Mouse (Mus musculus) heart, adult 9 months (tissue): ENCODE measurements at regions not wholly inside any gene's neighbourhood (a gene's known extent, or its start where the extent isn't known, plus 50 kb on each side); places are given as distances from the start of the nearest gene placed in this dataset.

Source experiments
- DNase-seq, 2 experiments: peaks; one replicate each; pipeline ENCODE4 v3.0.0; 2022; ENCODE audit warnings: low spot score in 2 of 2

DNA sequence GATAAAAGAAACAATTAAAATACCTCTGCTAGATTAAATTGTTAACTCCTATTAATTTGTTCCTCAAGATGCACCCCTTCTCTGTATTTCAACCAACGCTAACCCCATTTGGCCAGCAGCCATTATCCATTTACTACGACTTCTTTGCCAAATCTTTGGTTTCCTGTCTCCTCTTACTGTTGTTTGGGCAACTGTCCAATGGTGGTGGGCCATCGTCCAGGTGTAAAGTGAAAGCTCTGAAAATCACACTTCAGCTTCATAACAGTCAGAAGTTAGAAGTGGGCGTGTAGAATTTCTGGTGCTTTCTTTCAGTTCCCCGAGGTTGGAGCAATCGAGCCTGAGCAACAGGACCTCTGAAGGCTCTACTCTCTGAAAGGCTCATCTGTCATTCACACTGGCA lies 66.8 kb upstream of the Zbtb20 start:
- no peak for DNase-seq

DNA sequence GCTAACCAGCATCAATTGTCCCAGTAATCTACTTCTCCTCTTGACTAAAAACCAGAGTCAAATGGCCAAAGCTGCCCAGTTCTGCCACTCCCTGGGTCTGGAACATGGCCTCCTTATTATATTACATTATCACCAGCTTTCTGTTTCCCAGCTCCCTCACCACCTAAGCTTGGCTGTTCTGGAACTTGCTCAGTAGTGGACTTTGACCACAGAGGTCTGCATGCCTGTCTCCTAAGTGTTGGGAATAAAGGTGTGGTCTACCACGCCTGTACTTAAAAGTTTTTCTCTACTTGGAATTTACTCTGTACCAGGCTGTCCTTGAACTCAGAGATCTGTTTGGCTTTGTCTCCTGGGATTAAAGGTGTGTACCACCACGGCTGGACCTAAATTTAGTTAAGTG lies 68.1 kb upstream of the Zbtb20 start:
- no peak for DNase-seq

DNA sequence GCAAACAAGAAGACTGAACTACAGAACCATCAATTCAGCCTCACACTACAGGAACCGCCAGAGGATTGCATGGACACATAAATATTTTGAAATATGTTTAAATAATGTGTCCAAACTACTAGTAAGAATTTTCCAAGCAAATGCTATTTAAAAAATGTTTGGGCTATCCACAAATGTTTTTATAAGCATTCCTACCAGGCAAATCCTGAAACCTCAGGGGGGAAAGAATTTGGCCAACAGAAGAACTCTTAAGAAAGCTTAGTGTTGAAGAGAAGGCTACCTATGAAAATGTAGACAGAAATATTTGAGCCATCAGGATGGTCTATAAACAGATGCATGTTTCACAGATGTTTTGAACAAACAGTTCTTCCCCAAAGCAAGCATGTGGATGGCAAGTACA lies 72.1 kb upstream of the Zbtb20 start:
- no peak for DNase-seq

DNA sequence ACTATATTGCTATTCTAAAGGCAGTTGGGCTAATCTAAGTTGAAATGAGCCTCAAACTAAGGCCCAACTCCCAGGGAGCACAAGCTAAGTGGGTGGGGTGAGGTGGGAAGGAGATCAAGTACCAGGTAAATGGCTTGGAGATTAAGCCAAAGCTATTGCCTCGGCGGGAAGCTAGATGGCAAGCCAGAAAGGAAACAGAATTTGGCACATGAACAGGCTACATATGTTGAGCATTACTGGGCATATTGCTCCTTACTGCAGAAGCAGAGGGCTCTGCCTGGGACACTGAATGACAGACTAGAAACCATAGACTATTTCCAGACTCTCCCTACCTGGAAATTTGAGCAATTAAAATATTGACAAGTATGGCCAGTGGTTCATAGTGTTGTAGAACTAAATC lies 83.1 kb upstream of the Zbtb20 start:
- DNase-seq: no peak

DNA sequence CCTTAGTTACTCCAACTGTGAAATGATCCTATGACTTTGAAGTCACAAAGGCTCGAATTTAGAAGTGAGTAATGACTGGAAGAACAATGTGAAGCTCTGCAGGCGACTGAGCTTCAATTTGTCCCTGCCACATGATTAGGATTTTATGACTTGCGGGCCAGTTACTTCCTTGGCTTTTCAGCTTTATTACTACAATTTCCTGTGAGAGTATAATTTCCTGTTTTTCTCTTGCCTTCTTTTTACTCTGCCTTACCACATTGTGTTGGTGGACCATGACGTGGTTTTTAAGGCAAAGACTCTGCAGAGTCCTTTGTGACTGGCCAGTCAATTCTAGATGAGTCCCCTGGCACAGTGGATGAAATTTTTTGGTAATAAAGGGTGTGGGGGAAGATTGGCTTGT lies 91.0 kb upstream of the Zbtb20 start:
- DNase-seq: no peak

DNA sequence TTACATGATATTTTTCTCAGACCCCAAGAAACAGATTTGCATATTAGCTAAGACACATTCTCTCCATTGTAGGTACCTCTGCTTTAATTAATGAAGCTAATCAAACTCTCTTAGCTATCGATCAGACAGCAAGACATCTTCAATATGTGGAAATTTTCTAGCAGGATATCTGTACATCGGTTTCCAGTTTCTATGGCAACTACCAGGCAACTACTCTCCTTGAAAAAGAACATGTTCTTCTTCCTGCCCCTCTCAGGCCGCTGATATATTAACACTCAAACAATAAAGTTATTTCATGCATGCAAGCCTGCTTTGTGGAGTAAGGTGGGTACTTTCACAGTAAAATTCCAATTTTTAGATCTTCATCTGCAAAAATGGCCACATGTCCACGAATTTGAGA lies 91.7 kb upstream of the Zbtb20 start:
- no peak for DNase-seq

DNA sequence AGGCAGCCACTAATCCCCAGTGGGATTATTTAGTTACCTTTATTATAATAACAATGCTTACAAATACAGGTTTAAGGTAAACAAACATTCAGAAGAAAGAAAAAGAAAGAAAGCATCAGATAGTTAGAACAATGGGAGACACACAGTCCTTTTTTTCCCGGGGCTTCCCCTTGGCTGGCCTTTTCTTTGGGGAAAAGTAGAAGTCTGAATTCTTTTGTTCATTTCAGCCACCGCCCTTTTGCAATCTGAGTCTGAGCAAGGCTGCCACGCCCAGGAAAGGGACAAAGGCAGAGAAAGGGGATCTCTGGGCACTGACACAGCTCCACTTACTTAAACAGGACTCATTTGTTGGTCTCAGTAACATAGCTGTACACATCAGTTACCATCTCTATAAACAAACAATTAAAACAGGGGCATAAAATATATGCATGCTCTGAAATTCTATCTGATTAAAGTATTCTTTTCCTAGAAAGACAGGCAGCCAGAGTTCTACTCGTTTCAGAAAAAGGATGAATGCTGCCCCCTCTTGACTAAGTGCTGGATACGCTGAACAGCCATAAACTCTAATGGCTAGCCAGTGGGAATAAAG lies 93.5 kb upstream of the Zbtb20 start:
- peak in 1 of 2 experiments; percentile 24 for DNase-seq

DNA sequence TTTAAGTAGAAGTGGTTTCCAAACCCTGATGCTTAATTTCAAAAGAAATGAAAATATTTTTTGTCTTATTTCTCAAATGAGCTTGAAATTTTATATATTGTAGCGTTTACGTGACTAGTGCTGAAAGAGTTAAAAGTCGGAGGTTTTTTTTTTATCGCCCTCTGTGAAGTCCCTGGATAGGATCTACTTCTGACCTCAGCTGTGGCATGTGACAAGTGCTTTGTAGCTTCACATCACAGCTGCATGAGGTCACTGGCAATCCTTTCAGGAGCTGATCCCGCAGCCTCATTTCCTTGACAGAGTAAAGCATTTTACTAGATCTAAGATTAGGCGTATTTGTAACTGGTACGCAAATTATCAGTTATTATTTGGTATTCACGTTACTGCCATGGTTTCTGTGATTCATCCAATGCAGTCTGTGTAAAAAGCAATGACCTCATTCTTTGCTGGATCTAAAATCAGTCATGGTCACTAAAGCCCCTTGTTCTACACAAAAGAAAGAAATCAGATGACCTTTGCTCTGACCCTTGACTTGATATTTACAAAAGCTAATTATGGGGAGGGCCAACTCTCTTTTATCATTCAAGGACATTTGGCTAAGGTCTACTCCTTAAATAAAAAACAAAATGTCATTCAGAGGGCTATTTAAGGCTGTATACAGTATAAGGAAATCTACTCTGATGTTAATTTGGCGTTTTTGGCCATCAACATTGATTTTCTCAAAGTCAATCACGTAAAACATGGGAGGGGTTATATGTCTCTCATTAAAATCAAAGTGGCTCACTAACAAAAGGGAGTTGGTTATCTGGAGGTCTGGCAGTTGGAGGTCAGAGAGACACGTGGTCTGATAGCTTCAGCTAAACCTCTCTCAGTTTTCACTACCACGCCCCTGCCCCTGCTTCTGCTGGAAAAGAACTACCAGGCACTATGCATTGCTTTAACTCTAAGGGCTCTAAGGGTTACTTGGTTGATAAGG lies 94.3 kb upstream of the Zbtb20 start:
- peak in 1 of 2 experiments; percentile 11 for DNase-seq

DNA sequence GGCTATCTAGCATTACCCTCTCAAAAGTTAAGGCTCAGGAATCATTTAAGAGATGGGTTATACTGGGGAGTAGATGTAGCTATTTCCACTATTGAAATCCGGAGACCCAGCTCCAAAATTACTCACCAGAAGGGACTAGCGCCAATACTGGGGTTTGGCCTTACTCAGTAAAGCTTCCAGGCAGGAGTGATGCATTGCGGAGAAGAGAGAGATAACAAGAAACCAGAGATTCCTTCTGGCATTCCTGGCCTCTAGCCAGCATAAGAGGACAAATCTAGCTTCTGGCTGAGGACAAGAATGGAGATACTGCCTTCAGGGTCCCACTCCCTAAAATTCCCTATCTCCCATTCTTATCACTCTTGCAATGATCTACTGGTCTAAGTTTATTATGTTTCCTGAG lies 95.7 kb upstream of the Zbtb20 start:
- DNase-seq: peak in 1 of 2 experiments; percentile 2

DNA sequence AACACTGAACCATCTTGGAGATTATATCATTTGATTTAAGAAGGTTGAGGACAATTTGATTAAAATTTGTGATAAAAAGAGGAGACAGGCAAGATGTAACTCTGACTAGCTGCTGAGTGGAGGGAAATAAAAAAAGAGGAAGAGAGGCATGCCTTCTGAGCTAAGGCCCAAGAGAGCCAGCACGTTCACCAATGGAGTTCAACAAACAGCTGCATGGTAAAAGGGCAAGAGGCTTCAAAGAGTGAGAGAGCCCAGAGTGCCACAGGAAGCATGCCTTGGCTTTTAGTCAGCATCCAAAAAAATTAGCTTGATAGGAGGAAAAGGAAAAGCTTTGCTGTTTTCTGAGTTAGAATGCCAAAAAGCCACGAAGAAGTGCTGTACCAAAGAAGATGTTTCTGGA lies 103.0 kb upstream of the Zbtb20 start:
- DNase-seq: no peak

DNA sequence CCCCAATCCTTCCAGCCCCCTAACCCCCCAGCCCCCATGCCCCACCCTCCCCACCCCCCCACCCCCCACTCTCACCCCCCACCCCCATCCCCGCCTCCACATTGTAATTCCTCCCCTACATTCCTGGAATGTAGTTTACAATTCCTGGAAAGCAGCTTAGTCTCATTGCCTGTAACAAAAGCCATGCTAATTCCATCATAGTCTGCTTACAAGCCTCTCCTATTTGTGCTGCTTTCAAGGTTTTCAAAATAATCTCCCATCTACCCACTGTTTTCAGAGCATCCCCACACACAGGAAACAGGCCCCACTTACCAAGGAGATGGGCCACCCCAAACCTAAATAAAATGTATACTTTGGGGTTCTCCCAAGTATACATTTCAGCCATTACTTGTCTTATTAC lies 105.5 kb upstream of the Zbtb20 start:
- no peak for DNase-seq

DNA sequence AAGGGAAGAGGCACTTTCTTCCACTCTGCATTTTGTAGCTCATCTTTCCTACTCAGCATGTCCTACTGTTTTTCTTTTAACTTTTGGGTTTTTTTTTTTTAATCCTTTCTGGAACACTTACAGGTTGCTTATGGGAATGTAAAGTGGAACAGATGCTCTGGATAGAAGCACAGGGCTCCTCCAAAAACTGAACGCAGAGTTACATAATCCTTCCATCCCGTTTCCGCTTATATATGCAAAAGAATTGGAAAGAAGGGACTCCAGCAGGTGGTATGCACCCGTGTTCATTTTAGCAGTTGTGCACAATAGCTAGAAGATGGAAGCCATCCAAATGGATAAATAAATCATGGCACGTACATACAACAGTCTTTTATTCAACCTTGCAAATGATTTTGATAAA lies 127.0 kb upstream of the Zbtb20 start:
- no peak for DNase-seq

DNA sequence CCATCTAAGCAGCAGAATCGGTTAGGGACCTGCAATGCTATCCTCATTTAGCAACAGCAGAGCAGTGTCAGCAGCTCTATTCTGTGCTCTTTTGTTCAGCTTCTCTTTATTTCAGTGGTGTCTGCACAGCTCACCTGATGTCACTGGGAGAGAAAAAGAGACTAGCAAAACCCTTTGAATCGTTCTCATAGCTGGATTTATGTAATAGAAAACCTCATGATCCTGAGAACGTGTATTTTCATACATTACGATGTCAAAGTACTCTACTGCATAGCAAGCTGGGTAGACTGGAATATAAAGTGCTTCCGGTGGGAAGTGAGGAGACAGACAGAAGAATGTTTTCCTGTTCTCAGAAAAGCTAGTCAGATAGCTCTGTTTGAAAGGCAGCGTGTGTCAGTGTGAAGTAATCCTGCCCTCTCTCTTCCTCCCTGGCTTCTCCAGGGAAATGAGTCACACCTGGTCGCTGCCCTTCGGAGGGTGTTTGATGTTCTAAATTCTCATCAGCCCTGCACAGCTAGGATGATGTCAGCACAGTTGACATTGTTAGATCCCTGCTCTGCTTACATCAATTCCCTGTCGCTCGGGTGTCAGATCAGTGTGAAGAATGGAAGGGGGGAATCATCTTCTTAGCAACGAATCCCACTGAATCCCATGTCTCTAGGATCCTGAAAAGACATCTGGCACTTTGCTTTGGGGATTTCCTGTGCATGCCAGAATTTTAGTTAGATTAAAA lies 129.6 kb upstream of the Zbtb20 start:
- no peak for DNase-seq

DNA sequence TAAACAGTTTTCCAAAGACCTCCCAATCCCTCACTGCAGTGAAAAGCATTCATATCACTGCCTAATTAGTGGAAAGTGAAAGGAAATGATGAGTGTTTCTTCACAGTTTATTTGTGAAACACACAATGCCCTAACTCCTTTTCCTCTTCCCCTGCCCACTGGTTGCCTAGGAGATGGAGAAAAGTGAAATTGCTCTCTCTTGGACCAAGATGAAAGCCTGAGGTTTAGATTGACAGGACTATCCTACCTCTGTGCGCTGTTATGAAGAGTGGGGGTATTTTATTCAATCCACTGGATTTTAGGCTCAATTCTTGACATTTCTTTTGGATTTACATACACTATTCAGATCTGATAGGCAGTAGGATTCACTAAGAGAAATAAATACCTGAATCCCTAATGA lies 132.1 kb upstream of the Zbtb20 start:
- DNase-seq: no peak

DNA sequence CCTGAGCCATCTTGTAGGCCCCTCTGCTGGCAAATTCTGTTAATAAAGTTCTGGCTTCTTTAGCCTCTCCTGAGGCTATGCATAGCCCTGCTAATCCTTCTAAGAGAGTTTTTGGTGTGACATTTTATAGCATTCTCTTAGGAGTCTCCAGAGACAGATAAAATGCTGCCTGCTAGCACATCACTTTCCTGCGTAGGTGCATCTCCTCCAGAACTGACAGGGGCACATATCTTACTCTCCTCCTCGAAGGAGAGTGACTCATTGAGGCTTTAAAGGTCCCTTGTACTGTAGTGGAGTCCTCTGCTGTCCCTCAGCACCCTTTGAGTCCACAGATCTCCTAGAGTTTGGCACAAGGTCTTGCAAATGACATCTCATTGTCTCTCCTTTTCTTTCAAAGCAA lies 132.6 kb upstream of the Zbtb20 start:
- no peak for DNase-seq

DNA sequence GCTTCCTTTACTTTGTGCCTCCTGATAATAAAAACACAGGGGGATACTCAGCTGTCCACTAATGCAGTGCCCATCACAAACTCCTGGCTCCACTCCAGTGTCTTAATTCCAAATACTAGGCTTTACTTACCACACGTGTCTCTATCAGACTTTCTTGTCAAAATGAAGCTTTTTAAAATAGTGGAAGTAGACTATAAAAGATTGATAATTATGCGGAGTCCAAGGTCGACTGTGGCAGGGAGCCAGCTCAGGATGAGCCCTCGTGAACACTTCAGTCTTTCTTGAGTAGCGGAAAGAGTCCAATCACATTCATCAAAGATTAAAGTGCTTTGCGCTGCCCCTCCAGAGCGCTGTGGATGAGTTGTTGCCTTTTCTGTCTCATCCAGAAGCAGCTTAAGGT lies 147.9 kb upstream of the Zbtb20 start:
- no peak for DNase-seq

DNA sequence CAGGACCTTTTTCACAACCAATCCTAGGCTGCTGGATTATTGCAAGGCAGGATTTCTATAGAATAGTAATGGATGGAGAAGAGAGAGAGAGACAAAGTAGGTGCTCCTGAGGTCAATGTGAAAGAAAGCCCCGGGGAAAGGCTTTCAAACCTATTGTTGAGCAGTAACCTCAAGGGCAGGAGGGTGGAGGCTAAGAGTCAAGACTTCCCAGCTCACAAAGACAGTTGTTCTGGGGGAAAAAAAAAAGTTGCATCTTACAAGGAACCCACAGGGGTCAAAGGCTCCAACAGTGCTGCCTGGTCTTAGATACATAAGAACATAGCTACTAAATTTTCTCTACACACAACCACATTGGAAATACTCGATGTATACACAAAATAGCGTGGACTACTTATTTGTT lies 155.8 kb upstream of the Zbtb20 start:
- no peak for DNase-seq

DNA sequence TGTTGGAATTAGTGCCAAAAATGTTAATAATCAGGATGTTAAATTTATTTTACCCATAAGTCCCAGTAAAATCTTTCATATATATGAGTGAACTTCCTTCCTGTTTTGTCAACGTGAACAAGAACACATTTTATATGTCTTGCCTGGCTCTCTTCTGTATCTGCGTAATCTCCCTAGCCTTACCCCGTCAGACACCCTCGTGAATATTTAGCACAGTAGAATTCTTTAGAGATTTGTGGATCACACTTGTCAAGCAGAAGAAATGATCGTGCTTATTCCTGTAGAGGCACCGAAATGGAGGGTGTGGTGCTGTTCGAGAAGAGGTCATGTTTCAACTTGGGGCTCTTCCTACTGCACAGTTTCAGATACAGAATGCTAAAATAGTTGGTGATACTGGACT lies 157.2 kb upstream of the Zbtb20 start:
- DNase-seq: no peak

DNA sequence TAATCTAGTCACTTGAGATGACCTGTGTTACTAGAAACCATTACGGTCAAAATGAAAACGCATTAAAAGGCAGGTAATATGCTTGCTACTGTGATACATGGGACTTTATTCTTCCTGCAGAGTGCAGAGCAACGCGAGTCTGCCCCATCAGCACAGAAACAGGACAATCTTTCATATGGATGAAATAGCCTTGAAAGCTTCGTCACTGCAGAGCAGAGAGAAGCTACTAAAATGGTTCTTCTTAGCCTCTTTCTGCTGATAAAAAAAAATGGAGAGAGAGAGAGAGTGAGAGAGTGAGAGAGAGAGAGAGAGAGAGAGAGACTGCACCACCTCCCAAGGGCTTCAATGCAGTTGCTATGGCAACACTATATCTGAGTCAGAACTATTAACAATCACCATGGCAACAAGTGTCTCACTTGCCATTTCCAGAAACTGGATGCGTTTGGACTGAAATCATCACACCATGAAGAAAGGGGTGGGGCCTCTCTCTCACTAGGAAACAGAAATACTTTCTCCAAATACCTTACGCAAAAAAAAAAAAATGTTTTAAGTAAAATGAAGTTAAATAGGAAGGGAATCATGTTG lies 157.8 kb upstream of the Zbtb20 start:
- DNase-seq: no peak

DNA sequence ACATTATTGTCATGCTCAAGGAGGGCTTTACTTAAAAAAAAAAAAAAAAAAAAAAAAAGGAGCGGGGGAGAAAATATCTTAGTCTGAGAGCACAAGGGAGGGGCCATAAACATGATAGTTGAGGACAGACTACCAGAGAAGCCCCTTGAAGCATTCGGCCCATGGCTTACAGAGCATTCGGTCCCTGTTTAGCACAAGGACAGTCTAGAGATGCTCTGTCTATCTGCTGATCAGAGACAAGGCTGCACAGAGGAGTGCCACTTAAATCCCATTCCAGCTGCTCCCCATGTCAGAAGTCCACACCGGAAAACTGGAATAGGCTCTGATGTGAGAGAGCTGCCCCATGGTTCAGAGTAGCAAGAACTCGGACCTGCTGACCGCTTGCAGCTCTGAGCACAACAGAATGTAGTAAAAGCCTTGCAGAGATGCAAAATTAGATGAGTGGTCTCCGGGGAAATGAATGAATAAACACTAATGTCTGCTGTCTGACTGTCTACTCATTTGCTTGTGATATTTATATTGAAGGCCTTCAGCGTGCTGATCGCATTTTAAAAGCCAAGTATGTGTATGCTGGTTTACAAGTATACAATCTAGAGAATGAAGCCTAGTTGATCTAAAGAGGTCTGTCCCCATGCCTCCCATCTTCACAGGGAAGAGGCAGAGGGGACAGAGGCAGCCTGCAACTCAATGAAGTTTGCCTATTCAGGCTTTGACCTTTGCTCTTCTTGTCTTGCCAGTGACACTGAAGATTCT lies 158.4 kb upstream of the Zbtb20 start:
- DNase-seq: no peak

DNA sequence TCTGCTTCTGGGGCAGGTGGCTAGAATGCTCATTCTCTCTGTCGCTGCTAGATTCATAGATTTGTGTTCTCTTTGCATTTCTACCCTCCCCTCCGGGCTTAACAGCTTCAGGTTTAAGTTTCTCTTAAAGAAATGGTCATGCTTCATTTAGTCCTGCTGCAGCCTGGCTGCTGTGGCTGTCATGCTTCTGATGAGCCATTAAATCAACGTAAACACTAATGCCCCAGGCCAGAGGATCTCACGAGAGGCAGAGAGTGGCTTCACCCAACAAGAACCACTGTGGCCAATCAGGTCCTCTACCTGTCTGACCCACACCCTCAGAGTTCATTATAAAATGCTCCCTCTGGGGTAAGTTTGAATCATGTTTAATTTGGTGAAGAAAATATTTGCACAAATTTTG lies 173.0 kb upstream of the Zbtb20 start:
- no peak for DNase-seq

DNA sequence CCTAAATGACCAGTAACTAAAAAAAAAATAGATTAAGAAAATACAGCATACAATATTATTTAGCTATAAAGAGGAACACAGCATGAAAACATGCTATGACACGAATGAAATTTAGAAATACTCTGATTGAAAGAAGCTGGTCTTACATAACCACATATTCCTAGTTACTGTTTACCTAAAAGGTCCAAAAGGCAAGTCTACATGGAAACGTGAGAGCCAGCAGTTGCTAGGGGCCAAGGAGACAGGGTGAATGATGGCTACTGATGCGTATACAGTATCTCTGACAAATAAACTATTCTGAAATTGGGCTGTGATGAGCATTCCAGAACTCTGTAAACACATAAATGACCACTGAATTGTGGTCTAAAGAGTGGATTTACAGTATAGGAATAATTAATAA lies 194.5 kb upstream of the Zbtb20 start:
- DNase-seq: no peak
